Mouse (Mus musculus): ENCODE measurements around the gene Pnpla2. TPM values are rescaled to one million over a fixed set of nuclear protein-coding genes. Genes with fewer than 3 reads are reported as not detected.

The Pnpla2 gene
- polyA plus RNA-seq, 1 experiment from 2014 or later, result 68.0 TPM

GRCm38 (mm10) chr7:141438201-141438968 lies 16.6 kb upstream of the Pnpla2 start:
- WGBS, result 92% methylated on average over 12 of the region's 12 CpGs
- peaks cover 32% of the 10 kb centered on the region for H3K4me1 ChIP-seq (replicated peaks; ENCODE audit: insufficient read depth, low read length)

GRCm38 (mm10) chr7:141439140-141439679 lies 15.8 kb upstream of the Pnpla2 start:
- Histone ChIP-seq H3K36me3 (ENCODE audit: insufficient read depth, low read length) (peaks cover 5% of the 10 kb centered on the region; the same call in 1 of the 2 replicates), H3K4me2 (ENCODE audit: low read length) (no peak overlapping the region), H3K9me3 (replicated peaks; ENCODE audit: low read length) (no peaks in the 10 kb centered on the region), H3K9ac (ENCODE audit: low read depth, low read length) (no peak overlapping the region), H3K4me3 (replicated peaks; ENCODE audit: low read depth, low read length) (no peak overlapping the region), H3K27me3 (ENCODE audit: insufficient read depth, low read length) (no peaks in the 10 kb centered on the region), H3K4me1 (replicated peaks; ENCODE audit: insufficient read depth, low read length) (peaks cover 35% of the 10 kb centered on the region), H3K27ac (no peak overlapping the region)
- DNase-seq (ENCODE audit: low spot score), result no peak
- WGBS, result 92% methylated on average over 10 of the region's 10 CpGs
- TF ChIP-seq CTCF (IDR thresholded peaks at IDR 0.05; ENCODE audit: low read depth), result no peak
- ATAC-seq (replicated peaks; ENCODE audit: low FRiP score, low read depth), result no peak

More at GRCm38 (mm10) chr7:141438201-141438968, 16.6 kb upstream of the Pnpla2 start:
- no peak for ATAC-seq (replicated peaks; ENCODE audit: low FRiP score, low read depth)
- Histone ChIP-seq H3K9me3 (replicated peaks; ENCODE audit: low read length) (no peaks in the 10 kb centered on the region), H3K4me3 (replicated peaks; ENCODE audit: low read depth, low read length) (no peak overlapping the region), H3K4me2 (ENCODE audit: low read length) (no peak overlapping the region), H3K36me3 (ENCODE audit: insufficient read depth, low read length) (peaks cover 6% of the 10 kb centered on the region; the same call in 1 of the 2 replicates), H3K27me3 (ENCODE audit: insufficient read depth, low read length) (no peaks in the 10 kb centered on the region), H3K27ac (no peak overlapping the region), H3K9ac (ENCODE audit: low read depth, low read length) (no peak overlapping the region)
- no peak for DNase-seq (ENCODE audit: low spot score)
- TF ChIP-seq CTCF (IDR thresholded peaks at IDR 0.05; ENCODE audit: low read depth), result no peak

GRCm38 (mm10) chr7:141439811-141440210 lies 15.2 kb upstream of the Pnpla2 start:
- H3K4me1 ChIP-seq (replicated peaks; ENCODE audit: insufficient read depth, low read length), result peaks cover 30% of the 10 kb centered on the region

GRCm38 (mm10) chr7:141440613-141441012 lies 14.4 kb upstream of the Pnpla2 start:
- no peaks in the 10 kb centered on the region for H3K9me3 ChIP-seq (replicated peaks; ENCODE audit: low read length)
- TF ChIP-seq CTCF (IDR thresholded peaks at IDR 0.05; ENCODE audit: low read depth), result peak; percentile 82
- ATAC-seq (replicated peaks; ENCODE audit: low FRiP score, low read depth), result no peak
- H3K9ac ChIP-seq (ENCODE audit: low read depth, low read length), result no peak overlapping the region
- no peak overlapping the region for H3K27ac ChIP-seq
- peaks cover 5% of the 10 kb centered on the region; the same call in 1 of the 2 replicates for H3K36me3 ChIP-seq (ENCODE audit: insufficient read depth, low read length)
- WGBS, result 30% methylated on average over 6 of the region's 6 CpGs
- H3K4me3 ChIP-seq (replicated peaks; ENCODE audit: low read depth, low read length), result no peak overlapping the region
- peaks cover 26% of the 10 kb centered on the region for H3K4me1 ChIP-seq (replicated peaks; ENCODE audit: insufficient read depth, low read length)
- H3K27me3 ChIP-seq (ENCODE audit: insufficient read depth, low read length), result no peaks in the 10 kb centered on the region
- no peak for DNase-seq (ENCODE audit: low spot score)
- no peak overlapping the region for H3K4me2 ChIP-seq (ENCODE audit: low read length)

More at GRCm38 (mm10) chr7:141439811-141440210, 15.2 kb upstream of the Pnpla2 start:
- H3K27ac ChIP-seq, result no peak overlapping the region
- no peak overlapping the region for H3K4me3 ChIP-seq (replicated peaks; ENCODE audit: low read depth, low read length)
- no peaks in the 10 kb centered on the region for H3K9me3 ChIP-seq (replicated peaks; ENCODE audit: low read length)
- H3K4me2 ChIP-seq (ENCODE audit: low read length), result no peak overlapping the region
- H3K9ac ChIP-seq (ENCODE audit: low read depth, low read length), result no peak overlapping the region
- ATAC-seq (replicated peaks; ENCODE audit: low FRiP score, low read depth) (no peak), DNase-seq (ENCODE audit: low spot score) (no peak)
- peaks cover 5% of the 10 kb centered on the region; the same call in 1 of the 2 replicates for H3K36me3 ChIP-seq (ENCODE audit: insufficient read depth, low read length)
- WGBS, result 96% methylated on average over 11 of the region's 11 CpGs
- H3K27me3 ChIP-seq (ENCODE audit: insufficient read depth, low read length), result no peaks in the 10 kb centered on the region
- TF ChIP-seq CTCF (IDR thresholded peaks at IDR 0.05; ENCODE audit: low read depth), result no peak

- WGBS, result 86% methylated on average over 9 of the region's 9 CpGs
- ATAC-seq (replicated peaks; ENCODE audit: low FRiP score, low read depth) (no peak), DNase-seq (ENCODE audit: low spot score) (no peak)
- Histone ChIP-seq H3K4me1 (replicated peaks; ENCODE audit: insufficient read depth, low read length) (peaks cover 23% of the 10 kb centered on the region), H3K27me3 (ENCODE audit: insufficient read depth, low read length) (no peaks in the 10 kb centered on the region), H3K9ac (ENCODE audit: low read depth, low read length) (no peak overlapping the region), H3K4me3 (replicated peaks; ENCODE audit: low read depth, low read length) (no peak overlapping the region), H3K9me3 (replicated peaks; ENCODE audit: low read length) (no peaks in the 10 kb centered on the region), H3K4me2 (ENCODE audit: low read length) (no peak overlapping the region), H3K27ac (no peak overlapping the region), H3K36me3 (ENCODE audit: insufficient read depth, low read length) (peaks cover 5% of the 10 kb centered on the region; the same call in 1 of the 2 replicates)
- TF ChIP-seq CTCF (IDR thresholded peaks at IDR 0.05; ENCODE audit: low read depth), result no peak
Observed at GRCm38 (mm10) chr7:141441460-141441859, 13.5 kb upstream of the Pnpla2 start.

GRCm38 (mm10) chr7:141442199-141442598 lies 12.8 kb upstream of the Pnpla2 start:
- Histone ChIP-seq H3K9me3 (replicated peaks; ENCODE audit: low read length) (no peaks in the 10 kb centered on the region), H3K4me1 (replicated peaks; ENCODE audit: insufficient read depth, low read length) (peaks cover 18% of the 10 kb centered on the region; the same call in 1 of the 2 replicates), H3K36me3 (ENCODE audit: insufficient read depth, low read length) (peaks cover 5% of the 10 kb centered on the region; the same call in 1 of the 2 replicates), H3K27ac (no peak overlapping the region), H3K9ac (ENCODE audit: low read depth, low read length) (peak overlapping the region; percentile 61; the same call in 1 of the 2 replicates), H3K27me3 (ENCODE audit: insufficient read depth, low read length) (no peaks in the 10 kb centered on the region), H3K4me3 (replicated peaks; ENCODE audit: low read depth, low read length) (no peak overlapping the region), H3K4me2 (ENCODE audit: low read length) (peak overlapping the region; percentile 88; the same call in 1 of the 2 replicates)
- ATAC-seq (replicated peaks; ENCODE audit: low FRiP score, low read depth) (no peak), DNase-seq (ENCODE audit: low spot score) (no peak)
- WGBS, result 89% methylated on average over 13 of the region's 13 CpGs
- TF ChIP-seq CTCF (IDR thresholded peaks at IDR 0.05; ENCODE audit: low read depth), result no peak

Data from kidney, postnatal 0 days (tissue).